24 mouse cellular contexts compared by ENCODE assay signal in genomic region chr11:105497505-105497904, GRCm38 (mm10). TPM values are rescaled to one million over a fixed set of nuclear protein-coding genes. Genes with fewer than 3 reads are reported as not detected.
A peak's percentile ranks its signal among the peaks of the same experiment; 100 is the strongest.
DNase-seq lines count a peak whose midpoint lies in the region; ATAC-seq lines count a peak whose summit lies in the region.
"Had no signal": no experiment of that assay in that cellular context is flagged by ENCODE, and none has a peak within 500 bp of the region (broad histone marks: within the 10 kb centered on the region; RNA-seq: fewer than 3 reads in every experiment).

No protein-coding gene starts in this region.

- no peaks in the 10 kb centered on the region for H3K27me3 ChIP-seq in forebrain, embryonic 15.5 days
- no peaks in the 10 kb centered on the region for H3K27me3 ChIP-seq in forebrain, embryonic 13.5 days
- peaks cover 20% of the 10 kb centered on the region for H3K27me3 ChIP-seq in hindbrain, embryonic 10.5 days (ENCODE audit: insufficient read depth, poor library complexity, severe bottlenecking)
- no peaks in the 10 kb centered on the region for H3K27me3 ChIP-seq in hindbrain, embryonic 11.5 days (ENCODE audit: control insufficient read depth, insufficient read depth, low read length)
- H3K27me3 ChIP-seq: stomach, embryonic 15.5 days had no signal

- H3K36me3 ChIP-seq in forebrain, embryonic 15.5 days, result no peaks in the 10 kb centered on the region
- no peaks in the 10 kb centered on the region for H3K36me3 ChIP-seq in forebrain, embryonic 13.5 days (ENCODE audit: poor library complexity, severe bottlenecking)
- no peaks in the 10 kb centered on the region for H3K36me3 ChIP-seq in hindbrain, embryonic 10.5 days
- H3K36me3 ChIP-seq in hindbrain, embryonic 11.5 days (ENCODE audit: control insufficient read depth, insufficient read depth, low read length), result no peaks in the 10 kb centered on the region
- H3K36me3 ChIP-seq: hindbrain, embryonic 12.5 days; liver, embryonic 12.5 days; stomach, embryonic 15.5 days had no signal

- no peaks in the 10 kb centered on the region for H3K9me3 ChIP-seq in forebrain, embryonic 15.5 days
- no peaks in the 10 kb centered on the region for H3K9me3 ChIP-seq in forebrain, embryonic 13.5 days (replicated peaks)
- no peaks in the 10 kb centered on the region for H3K9me3 ChIP-seq in hindbrain, embryonic 10.5 days
- no peaks in the 10 kb centered on the region for H3K9me3 ChIP-seq in hindbrain, embryonic 11.5 days (ENCODE audit: control insufficient read depth, low read length)
- H3K9me3 ChIP-seq: hindbrain, embryonic 12.5 days; liver, embryonic 12.5 days; stomach, embryonic 15.5 days had no signal

- 36% methylated on average over 6 of the region's 6 CpGs for WGBS in forebrain, embryonic 15.5 days
- WGBS in forebrain, embryonic 13.5 days, result 46% methylated on average over 6 of the region's 6 CpGs
- 83% methylated on average over 6 of the region's 6 CpGs for WGBS in hindbrain, embryonic 10.5 days
- WGBS in hindbrain, embryonic 11.5 days, result 82% methylated on average over 6 of the region's 6 CpGs

- no peak overlapping the region for H3K4me2 ChIP-seq in forebrain, embryonic 15.5 days (replicated peaks)
- no peak overlapping the region for H3K4me2 ChIP-seq in forebrain, embryonic 13.5 days
- H3K4me2 ChIP-seq in hindbrain, embryonic 11.5 days (replicated peaks; ENCODE audit: low read depth, low read length), result no peak overlapping the region
- H3K4me2 ChIP-seq: hindbrain, embryonic 12.5 days; liver, embryonic 12.5 days; lung, embryonic 14.5 days; stomach, embryonic 15.5 days had no signal

- no peak for ATAC-seq in forebrain, embryonic 15.5 days (replicated peaks)
- no peak for ATAC-seq in forebrain, embryonic 13.5 days
- ATAC-seq in hindbrain, embryonic 11.5 days (ENCODE audit: low FRiP score), result no peak
- ATAC-seq: CD4-positive, CD25-positive, alpha-beta regulatory T cell, adult 4 months; liver, embryonic 12.5 days had no signal

- peaks cover 24% of the 10 kb centered on the region for H3K4me1 ChIP-seq in forebrain, embryonic 15.5 days
- H3K4me1 ChIP-seq in forebrain, embryonic 13.5 days, result peaks cover 16% of the 10 kb centered on the region
- peaks cover 43% of the 10 kb centered on the region for H3K4me1 ChIP-seq in hindbrain, embryonic 10.5 days (replicated peaks)
- H3K4me1 ChIP-seq in hindbrain, embryonic 11.5 days (replicated peaks; ENCODE audit: control insufficient read depth, insufficient read depth, low read length), result no peaks in the 10 kb centered on the region
- H3K4me1 ChIP-seq: liver, embryonic 12.5 days had no signal

- no peak overlapping the region for H3K4me3 ChIP-seq in forebrain, embryonic 15.5 days
- no peak overlapping the region for H3K4me3 ChIP-seq in forebrain, embryonic 13.5 days
- H3K4me3 ChIP-seq in hindbrain, embryonic 10.5 days, result no peak overlapping the region
- H3K4me3 ChIP-seq in hindbrain, embryonic 11.5 days (ENCODE audit: low read depth, low read length), result no peak overlapping the region
- H3K4me3 ChIP-seq: hindbrain, embryonic 12.5 days; liver, embryonic 12.5 days; stomach, embryonic 15.5 days had no signal

- H3K27ac ChIP-seq in forebrain, embryonic 15.5 days (replicated peaks), result peak overlapping the region; percentile 6
- H3K27ac ChIP-seq in forebrain, embryonic 13.5 days, result no peak overlapping the region
- H3K27ac ChIP-seq in hindbrain, embryonic 10.5 days, result 0 out of 2 replicates have a peak overlapping the region, but pooled peaks have one; percentile 35
- H3K27ac ChIP-seq in hindbrain, embryonic 11.5 days (ENCODE audit: low read depth, low read length), result no peak overlapping the region
- H3K27ac ChIP-seq: hindbrain, embryonic 12.5 days; liver, embryonic 12.5 days; stomach, embryonic 15.5 days had no signal

- H3K9ac ChIP-seq in forebrain, embryonic 15.5 days (replicated peaks), result no peak overlapping the region
- no peak overlapping the region for H3K9ac ChIP-seq in forebrain, embryonic 13.5 days
- H3K9ac ChIP-seq in hindbrain, embryonic 11.5 days (ENCODE audit: low read depth, low read length), result no peak overlapping the region
- H3K9ac ChIP-seq: hindbrain, embryonic 12.5 days; liver, embryonic 12.5 days; lung, embryonic 14.5 days; stomach, embryonic 15.5 days had no signal

- DNase-seq in hindbrain, embryonic 10.5 days (ENCODE audit: low spot score), result no peak
- no peak for DNase-seq in hindbrain, embryonic 11.5 days (ENCODE audit: low spot score)
- peak; percentile 46 to 59 for DNase-seq in right cerebral cortex, postnatal 10 days (ENCODE audit: low spot score in 2 of 2)
- DNase-seq in right cerebral cortex, postnatal 14 days, result no peak
- peak; percentile 93 for DNase-seq in telencephalon, adult 2 months (ENCODE audit: low read depth, low spot score)
- DNase-seq in urinary bladder, postnatal 36 days (ENCODE audit: low spot score in 2 of 2), result no peak
- DNase-seq: adrenal gland, postnatal 36 days; cerebellum, adult 18-20 months; cerebellum, postnatal 25 days; gastrocnemius, postnatal 14 days; kidney, adult 18-20 months; kidney, postnatal 10 days; lung, embryonic 14.5 days; lung, postnatal 36 days; thymus, adult 2 months had no signal

RNA-seq across cellular contexts. Expression of gene March10, which starts 41.0 kb away (rescaled TPM):
- 0.34 and 0.50 TPM in 2 replicates for polyA plus RNA-seq in forebrain, embryonic 15.5 days (2015; fragmentation: Nextera tagmentation; extraction: Ambion mirVana)
- polyA plus RNA-seq in forebrain, embryonic 13.5 days (2015; fragmentation: Nextera tagmentation; extraction: Ambion mirVana), result not detected in 2 replicates
- 0.39 and 0.41 TPM in 2 replicates for polyA plus RNA-seq in hindbrain, embryonic 10.5 days (2016; fragmentation: Nextera tagmentation; extraction: Ambion mirVana)
- polyA plus RNA-seq in hindbrain, embryonic 11.5 days (2014; fragmentation: Nextera tagmentation; extraction: Ambion mirVana), result 0.29 and 0.37 TPM in 2 replicates
- polyA plus RNA-seq: CD4-positive, CD25-positive, alpha-beta regulatory T cell, adult 4 months; limb, embryonic 11.5 days; liver, embryonic 12.5 days; lung, embryonic 14.5 days; neural tube, embryonic 11.5 days; spleen, adult 2 months; stomach, embryonic 15.5 days had no signal

Comparison
In these comparisons a context has a peak if more than half of its experiments do, and no peak if none do; other contexts are left out.
1. H3K27ac ChIP-seq: peak in forebrain, embryonic 15.5 days (single experiment) and hindbrain, embryonic 10.5 days (single experiment); none in forebrain, embryonic 13.5 days (single experiment) and hindbrain, embryonic 11.5 days (single experiment).
2. DNase-seq: peak in right cerebral cortex, postnatal 10 days (2 of 2) and telencephalon, adult 2 months (single experiment); none in hindbrain, embryonic 10.5 days (single experiment), hindbrain, embryonic 11.5 days (single experiment), right cerebral cortex, postnatal 14 days (single experiment) and urinary bladder, postnatal 36 days (0 of 2).